In genomic region chr14:21402157-21402601, GRCm38 (mm10) we compare ENCODE assay signal across 10 mouse cellular contexts.
DNase-seq lines count a peak whose midpoint lies in the region; ATAC-seq and TF ChIP-seq lines count a peak whose summit lies in the region.
"Had no signal": no experiment of that assay in that cellular context is flagged by ENCODE, and none has a peak within 500 bp of the region (broad histone marks: within the 10 kb centered on the region; RNA-seq: fewer than 3 reads in every experiment).

No protein-coding gene starts in this region.

- H3K9me3 ChIP-seq in heart, embryonic 12.5 days (replicated peaks): no peaks in the 10 kb centered on the region; the same call in 1 of the 2 replicates
- no peaks in the 10 kb centered on the region for H3K9me3 ChIP-seq in forebrain, postnatal 0 days (ENCODE audit: low read length)
- H3K9me3 ChIP-seq in midbrain, embryonic 14.5 days (ENCODE audit: control insufficient read depth, low read length): 0 out of 2 replicates have a peak, but pooled peaks cover 3% of the 10 kb centered on the region

- H3K4me2 ChIP-seq in heart, embryonic 12.5 days: no peak overlapping the region
- no peak overlapping the region for H3K4me2 ChIP-seq in forebrain, postnatal 0 days (ENCODE audit: low read depth)
- no peak overlapping the region for H3K4me2 ChIP-seq in midbrain, embryonic 14.5 days (ENCODE audit: low read length)

- ATAC-seq in heart, embryonic 12.5 days (ENCODE audit: insufficient number of reproducible peaks, low FRiP score): no peak
- ATAC-seq in forebrain, postnatal 0 days: peak; percentile 74
- ATAC-seq in midbrain, embryonic 14.5 days (ENCODE audit: low FRiP score, low TSS enrichment): peak; percentile 60; the same call in 1 of the 2 replicates

- peaks cover 3% of the 10 kb centered on the region; the same call in 1 of the 2 replicates for H3K4me1 ChIP-seq in heart, embryonic 12.5 days (replicated peaks)
- peaks cover 13% of the 10 kb centered on the region; the same call in 1 of the 2 replicates for H3K4me1 ChIP-seq in forebrain, postnatal 0 days (ENCODE audit: insufficient read depth)
- peaks cover 18% of the 10 kb centered on the region for H3K4me1 ChIP-seq in midbrain, embryonic 14.5 days (ENCODE audit: control insufficient read depth, insufficient read depth, low read length)

- TF ChIP-seq CTCF in forebrain, postnatal 0 days (IDR thresholded peaks at IDR 0.05; ENCODE audit: low read depth): 0 out of 2 replicates have a peak, but pooled peaks have one; percentile 8

- no peak overlapping the region for H3K9ac ChIP-seq in heart, embryonic 12.5 days
- no peak overlapping the region for H3K9ac ChIP-seq in forebrain, postnatal 0 days
- H3K9ac ChIP-seq in midbrain, embryonic 14.5 days (replicated peaks; ENCODE audit: low read length): no peak overlapping the region

- 80% methylated on average over 8 of the region's 8 CpGs for WGBS in heart, embryonic 12.5 days
- WGBS in forebrain, postnatal 0 days: 16% methylated on average over 8 of the region's 8 CpGs
- 36% methylated on average over 8 of the region's 8 CpGs for WGBS in midbrain, embryonic 14.5 days

- H3K27ac ChIP-seq in heart, embryonic 12.5 days (ENCODE audit: poor library complexity, severe bottlenecking): no peak overlapping the region
- peak overlapping the region; percentile 50; the same call in 1 of the 2 replicates for H3K27ac ChIP-seq in forebrain, postnatal 0 days (ENCODE audit: low read depth, low read length)
- H3K27ac ChIP-seq in midbrain, embryonic 14.5 days (replicated peaks; ENCODE audit: low read depth, low read length): peak overlapping the region; percentile 33; the same call in 1 of the 2 replicates

- H3K36me3 ChIP-seq in heart, embryonic 12.5 days: peaks cover 4% of the 10 kb centered on the region
- H3K36me3 ChIP-seq in forebrain, postnatal 0 days (ENCODE audit: insufficient read depth): no peaks in the 10 kb centered on the region
- H3K36me3 ChIP-seq in midbrain, embryonic 14.5 days (ENCODE audit: control insufficient read depth, insufficient read depth, low read length): no peaks in the 10 kb centered on the region

- no peaks in the 10 kb centered on the region for H3K27me3 ChIP-seq in heart, embryonic 12.5 days (replicated peaks)
- no peaks in the 10 kb centered on the region for H3K27me3 ChIP-seq in forebrain, postnatal 0 days (ENCODE audit: insufficient read depth, low read length)
- no peaks in the 10 kb centered on the region for H3K27me3 ChIP-seq in midbrain, embryonic 14.5 days (ENCODE audit: control insufficient read depth, insufficient read depth, low read length)

- H3K4me3 ChIP-seq in heart, embryonic 12.5 days: no peak overlapping the region
- H3K4me3 ChIP-seq in forebrain, postnatal 0 days (ENCODE audit: low read depth, low read length): no peak overlapping the region
- no peak overlapping the region for H3K4me3 ChIP-seq in midbrain, embryonic 14.5 days (replicated peaks; ENCODE audit: low read depth, low read length)
- H3K4me3 ChIP-seq: erythroblast, embryonic 14.5 days had no signal

- DNase-seq in heart, adult 11 months: peak; percentile 76
- DNase-seq in cerebellum, adult 18-20 months: peak; percentile 4 to 5
- DNase-seq in forebrain, postnatal 0 days: peak; percentile 61
- peak; percentile 75 for DNase-seq in midbrain, embryonic 14.5 days
- DNase-seq in heart, postnatal 4 days: no peak
- DNase-seq in left cerebral cortex, adult 18-20 months (ENCODE audit: low spot score in 2 of 2): no peak
- DNase-seq in thymus, postnatal 14 days: no peak
- DNase-seq: thymus, adult 18-20 months had no signal

Comparison
In these comparisons a context has a peak if more than half of its experiments do, and no peak if none do; other contexts are left out.
1. DNase-seq: peak in heart, adult 11 months (single experiment), cerebellum, adult 18-20 months (2 of 2), forebrain, postnatal 0 days (single experiment) and midbrain, embryonic 14.5 days (single experiment); none in heart, postnatal 4 days (single experiment), left cerebral cortex, adult 18-20 months (0 of 2) and thymus, postnatal 14 days (single experiment).